Mouse (Mus musculus) ZHBTc4 (cell line): ENCODE data around the gene Ralgps1.
A peak's percentile ranks its signal among the peaks of the same experiment; 100 is the strongest.
"Not testable (repeated sequence)": the region's sequence is repeated elsewhere in the genome, so short reads cannot be mapped to it uniquely, and the experiment has no call there.

Experiments
- DNase-seq: peaks from one replicate; pipeline ENCODE4 v3.0.0-alpha.2; 2011; ENCODE audit warnings: low read depth, low spot score

The Ralgps1 gene

GRCm38 (mm10) chr2:33215177-33215699, 156.0 kb downstream of the Ralgps1 start:
- DNase-seq: no peak

- not testable (repeated sequence) for DNase-seq
These were observed 160.0 kb downstream of the Ralgps1 start for GRCm38 (mm10) chr2:33211263-33211662.

- no peak for DNase-seq
These were observed 160.4 kb downstream of the Ralgps1 start for GRCm38 (mm10) chr2:33210841-33211240.

- DNase-seq: no peak
These were observed 163.2 kb downstream of the Ralgps1 start for GRCm38 (mm10) chr2:33208134-33208533.

GRCm38 (mm10) chr2:33207069-33207468, 164.2 kb downstream of the Ralgps1 start:
- DNase-seq: no peak

- DNase-seq: no peak
These were observed 165.3 kb downstream of the Ralgps1 start for GRCm38 (mm10) chr2:33205939-33206525.

- no peak for DNase-seq
These were observed 166.3 kb downstream of the Ralgps1 start for GRCm38 (mm10) chr2:33204980-33205379.

GRCm38 (mm10) chr2:33203284-33203683, 168.0 kb downstream of the Ralgps1 start:
- peak; percentile 33 for DNase-seq

- peak; percentile 64 for DNase-seq
These were observed 170.8 kb downstream of the Ralgps1 start for GRCm38 (mm10) chr2:33200368-33201068.

GRCm38 (mm10) chr2:33189976-33190375, 181.3 kb downstream of the Ralgps1 start:
- peak; percentile 70 for DNase-seq

- no peak for DNase-seq
These were observed 182.2 kb downstream of the Ralgps1 start for GRCm38 (mm10) chr2:33188925-33189670.

GRCm38 (mm10) chr2:33187874-33188273, 183.4 kb downstream of the Ralgps1 start:
- no peak for DNase-seq

- DNase-seq: no peak
These were observed 184.8 kb downstream of the Ralgps1 start for GRCm38 (mm10) chr2:33186505-33186904.

GRCm38 (mm10) chr2:33185258-33185657, 186.0 kb downstream of the Ralgps1 start:
- DNase-seq: peak; percentile 46

GRCm38 (mm10) chr2:33184641-33185040, 186.6 kb downstream of the Ralgps1 start:
- no peak for DNase-seq

GRCm38 (mm10) chr2:33183321-33183720, 188.0 kb downstream of the Ralgps1 start:
- no peak for DNase-seq

- DNase-seq: peak; percentile 20
These were observed 191.2 kb downstream of the Ralgps1 start for GRCm38 (mm10) chr2:33179930-33180630.

- DNase-seq: no peak
These were observed 191.9 kb downstream of the Ralgps1 start for GRCm38 (mm10) chr2:33179171-33179929.

- peak; percentile 16 for DNase-seq
These were observed 192.9 kb downstream of the Ralgps1 start for GRCm38 (mm10) chr2:33178243-33178932.
